Mouse (Mus musculus) embryonic facial prominence, embryonic 13.5 days (tissue): ENCODE measurements at regions not wholly inside any gene's neighbourhood (a gene's known extent, or its start where the extent isn't known, plus 50 kb on each side); places are given as distances from the start of the nearest gene placed in this dataset.
A peak's percentile ranks its signal among the peaks of the same experiment; 100 is the strongest.

Source experiments
- ATAC-seq: fragments of 200-750 bp; cut with Nextera tagmentation; 2 replicates; pipeline ENCODE4 v1.8.0; 2017; ENCODE audit warnings: low read depth; ENCODE audit not compliant: insufficient number of reproducible peaks, insufficient read depth, low FRiP score, low TSS enrichment
- H3K27ac ChIP-seq: fragments of 300-500 bp; sonication (generic); 2 replicates; pipeline ENCODE4 v1.5.1; 2015; ENCODE audit warnings: moderate library complexity, mild to moderate bottlenecking, inconsistent platforms
- H3K27me3 ChIP-seq: fragments of 300-500 bp; sonication (generic); 2 replicates; pipeline ENCODE4 v1.6.1; 2015; ENCODE audit warnings: mild to moderate bottlenecking, inconsistent platforms
- H3K36me3 ChIP-seq: fragments of 300-500 bp; sonication (generic); 2 replicates; pipeline ENCODE4 v1.6.1; 2015; ENCODE audit warnings: mild to moderate bottlenecking, inconsistent platforms
- H3K4me1 ChIP-seq: fragments of 300-500 bp; sonication (generic); 2 replicates; pipeline ENCODE4 v1.6.1; 2015; ENCODE audit warnings: inconsistent platforms
- H3K4me2 ChIP-seq: fragments of 300-500 bp; sonication (generic); 2 replicates; pipeline ENCODE4 v1.6.1; 2015; ENCODE audit warnings: moderate library complexity, mild to moderate bottlenecking, inconsistent platforms
- H3K4me3 ChIP-seq: fragments of 300-500 bp; sonication (generic); 2 replicates; pipeline ENCODE4 v1.5.1; 2015; ENCODE audit warnings: mild to moderate bottlenecking, inconsistent platforms
- H3K9ac ChIP-seq: fragments of 300-500 bp; sonication (generic); 2 replicates; pipeline ENCODE4 v1.6.1; 2015; ENCODE audit warnings: mild to moderate bottlenecking, inconsistent platforms
- H3K9me3 ChIP-seq: fragments of 300-500 bp; sonication (generic); 2 replicates; pipeline ENCODE4 v1.6.1; 2016; ENCODE audit warnings: inconsistent platforms
- WGBS: fragments of 180-500 bp; shearing (Covaris S2); methylation state at CpG from one replicate; pipeline ENCODE4 v1.1.7; 2015; ENCODE audit warnings: mixed read lengths; 5-methylcytosine and 5-hydroxymethylcytosine counted together

DNA sequence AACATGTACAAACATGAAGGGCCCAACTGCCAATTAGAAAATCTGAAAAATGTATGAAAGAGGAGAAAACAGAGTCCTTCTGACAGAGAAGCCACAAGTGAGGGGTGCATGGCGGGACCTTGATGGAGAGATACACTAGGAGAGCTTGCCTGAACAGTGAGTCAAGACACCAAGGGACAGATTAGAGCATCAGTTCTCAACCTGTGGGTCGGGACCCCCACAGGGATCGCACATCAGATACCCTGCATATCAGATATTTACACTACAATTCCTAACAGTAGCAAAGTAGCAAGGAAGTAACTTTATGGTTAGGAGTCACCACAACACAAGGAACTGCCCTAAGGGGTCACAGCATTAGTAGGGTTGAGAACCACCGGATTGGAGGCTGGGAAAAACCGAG is 58.9 kb upstream of the Arid1b start:
- WGBS: 89% methylated on average over 5 of the region's 5 CpGs

DNA sequence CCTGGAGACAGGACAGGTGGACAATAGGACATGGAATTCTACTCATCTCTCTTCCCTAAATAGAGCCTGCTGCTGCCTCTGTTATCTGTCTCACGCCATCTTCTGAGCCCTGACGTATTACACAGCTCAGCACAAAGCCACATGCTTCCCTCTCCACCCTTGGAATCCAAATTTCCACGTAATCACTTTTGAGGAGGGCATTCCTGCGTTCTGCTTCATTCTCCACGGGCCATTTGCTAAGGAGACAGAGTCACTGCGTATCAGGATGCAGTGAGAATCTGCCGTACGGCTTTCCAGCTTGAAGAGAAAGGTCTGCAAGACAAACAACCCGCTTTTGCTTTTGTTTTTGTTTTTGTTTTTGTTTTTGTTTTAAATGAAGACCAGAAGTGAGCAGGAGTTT is 53.5 kb upstream of the Arid1b start:
- H3K9ac ChIP-seq: peak overlapping the region; percentile 27; the same call in 1 of the 2 replicates
- no peaks in the 10 kb centered on the region for H3K36me3 ChIP-seq
- peak overlapping the region; percentile 9; the same call in 1 of the 2 replicates for H3K4me2 ChIP-seq
- no peaks in the 10 kb centered on the region for H3K27me3 ChIP-seq
- no peak for ATAC-seq
- H3K4me1 ChIP-seq: peaks cover 5% of the 10 kb centered on the region
- no peaks in the 10 kb centered on the region for H3K9me3 ChIP-seq
- H3K4me3 ChIP-seq: no peak overlapping the region
- WGBS: 36% methylated on average over 9 of the region's 9 CpGs
- H3K27ac ChIP-seq: no peak overlapping the region

More for the DNA sequence above, 58.9 kb upstream of the Arid1b start:
- Histone ChIP-seq H3K27ac (no peak overlapping the region), H3K9me3 (no peaks in the 10 kb centered on the region), H3K36me3 (no peaks in the 10 kb centered on the region), H3K4me1 (no peaks in the 10 kb centered on the region), H3K27me3 (no peaks in the 10 kb centered on the region), H3K4me2 (no peak overlapping the region), H3K9ac (no peak overlapping the region), H3K4me3 (no peak overlapping the region)
- no peak for ATAC-seq

DNA sequence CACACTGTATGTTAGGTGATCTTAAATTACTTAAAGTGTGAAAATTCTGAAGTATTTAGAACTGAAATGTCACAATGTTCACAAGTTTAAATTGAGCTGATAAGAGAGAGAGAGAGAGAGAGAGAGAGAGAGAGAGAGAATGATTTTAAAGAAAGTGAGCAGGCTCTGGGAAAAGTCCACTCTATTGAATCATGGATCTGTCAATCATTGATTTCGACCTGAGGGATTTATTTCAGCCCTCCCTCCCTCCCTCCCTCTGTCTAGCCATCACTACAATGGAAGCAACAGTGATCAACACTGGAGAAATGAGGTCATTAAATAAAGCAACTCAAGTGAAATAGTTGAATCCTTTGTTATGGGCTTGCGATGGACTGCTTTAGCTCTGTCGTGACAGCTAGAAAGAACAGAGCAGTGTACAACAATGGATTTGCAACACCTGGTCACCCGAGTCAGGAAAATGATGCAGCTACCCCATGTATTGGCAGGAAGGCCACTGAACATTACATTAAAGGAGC is 52.8 kb upstream of the Arid1b start:
- Histone ChIP-seq H3K27me3 (no peaks in the 10 kb centered on the region), H3K27ac (no peak overlapping the region), H3K4me1 (peaks cover 11% of the 10 kb centered on the region), H3K4me2 (no peak overlapping the region), H3K9me3 (no peaks in the 10 kb centered on the region), H3K36me3 (no peaks in the 10 kb centered on the region), H3K9ac (no peak overlapping the region), H3K4me3 (no peak overlapping the region)
- ATAC-seq: no peak
- 67% methylated on average over 4 of the region's 4 CpGs for WGBS

DNA sequence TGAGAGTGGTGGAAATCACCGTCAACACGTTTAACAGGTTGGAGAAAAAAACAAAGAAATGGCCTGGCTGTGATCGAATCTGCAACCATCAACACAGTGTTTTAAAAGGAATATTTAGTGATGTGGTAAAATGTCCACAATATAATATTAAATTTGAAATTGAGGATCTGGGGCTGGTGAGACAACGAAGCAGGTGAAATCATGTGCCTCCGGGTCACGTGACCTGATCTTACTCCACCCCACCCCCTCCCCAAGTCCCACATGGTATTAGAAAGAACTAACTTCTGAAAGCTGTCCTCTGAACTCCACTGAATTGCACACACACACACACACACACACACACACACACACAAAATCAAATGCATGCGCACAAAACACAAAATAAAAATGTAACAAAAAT is 51.3 kb upstream of the Arid1b start:
- no peak overlapping the region for H3K4me2 ChIP-seq
- ATAC-seq: no peak
- no peaks in the 10 kb centered on the region for H3K36me3 ChIP-seq
- no peaks in the 10 kb centered on the region for H3K27me3 ChIP-seq
- H3K4me1 ChIP-seq: peaks cover 19% of the 10 kb centered on the region
- H3K27ac ChIP-seq: no peak overlapping the region
- H3K9me3 ChIP-seq: no peaks in the 10 kb centered on the region
- no peak overlapping the region for H3K9ac ChIP-seq
- no peak overlapping the region for H3K4me3 ChIP-seq
- 86% methylated on average over 7 of the region's 7 CpGs for WGBS
